28 mouse cellular contexts compared by ENCODE assay signal in the genomic region with DNA sequence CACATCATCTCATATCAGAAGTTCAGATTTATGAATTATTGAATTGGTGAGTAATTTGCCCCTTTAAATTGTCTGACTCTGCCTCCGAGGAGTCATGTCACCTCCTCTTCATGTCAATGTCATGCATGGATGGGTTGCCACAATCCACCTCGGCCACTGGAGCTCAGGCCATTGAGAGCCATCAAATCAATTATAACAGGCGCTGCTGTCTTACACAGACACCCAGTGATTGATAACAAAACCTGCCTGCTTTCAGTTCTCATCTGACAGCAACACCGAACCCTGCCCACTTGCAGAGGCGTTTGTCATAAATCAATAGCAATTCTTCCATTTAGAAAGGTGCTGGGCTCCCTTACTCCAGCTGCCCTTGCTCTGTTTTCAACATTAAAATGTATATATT.
DNase-seq lines count a peak whose midpoint lies in the region; ATAC-seq and TF ChIP-seq lines count a peak whose summit lies in the region.
"Had no signal": no experiment of that assay in that cellular context is flagged by ENCODE, and none has a peak within 500 bp of the region (broad histone marks: within the 10 kb centered on the region; RNA-seq: fewer than 3 reads in every experiment).

No protein-coding gene starts in this region.

- peak; percentile 66 for ATAC-seq in hindbrain, embryonic 12.5 days (ENCODE audit: low FRiP score)
- no peak for ATAC-seq in hindbrain, embryonic 16.5 days
- no peak for ATAC-seq in megakaryocyte-erythroid progenitor cell, adult 5-6 weeks (replicated peaks; ENCODE audit: low FRiP score, low TSS enrichment, poor library complexity, severe bottlenecking)
- ATAC-seq: forebrain, embryonic 14.5 days; inflammation-experienced regulatory T-cells, adult 6 months; liver, embryonic 12.5 days; liver, postnatal 0 days; midbrain, embryonic 15.5 days had no signal

- H3K4me3 ChIP-seq in hindbrain, embryonic 12.5 days = no peak overlapping the region
- H3K4me3 ChIP-seq in hindbrain, embryonic 16.5 days (ENCODE audit: low read length) = no peak overlapping the region
- no peak overlapping the region for H3K4me3 ChIP-seq in CH12.LX (replicated peaks in 1 of 3; ENCODE audit: low read depth in 2 of 3, low read length in 2 of 3, poor library complexity in 1 of 3)
- H3K4me3 ChIP-seq: gastrocnemius, adult 2 months; kidney, embryonic 15.5 days; liver, embryonic 12.5 days; midbrain, embryonic 15.5 days had no signal

- no peak overlapping the region for H3K9ac ChIP-seq in hindbrain, embryonic 12.5 days
- no peak overlapping the region for H3K9ac ChIP-seq in hindbrain, embryonic 16.5 days (ENCODE audit: low read depth, low read length)
- no peak overlapping the region for H3K9ac ChIP-seq in CH12.LX (ENCODE audit: insufficient read depth, low read depth)
- H3K9ac ChIP-seq: kidney, embryonic 15.5 days; liver, embryonic 12.5 days; liver, postnatal 0 days; midbrain, embryonic 15.5 days had no signal

- no peaks in the 10 kb centered on the region for H3K79me2 ChIP-seq in CH12.LX (replicated peaks; ENCODE audit: control insufficient read depth, extremely low read depth, insufficient read depth, poor library complexity, severe bottlenecking)

- dilution Hi-C loops in CH12.LX (cut with MboI; ENCODE audit: extremely low pct_ligation_motif_present, extremely low pct_unique_long_range_greater_than_20kb, low sequenced_read_pairs) = no loop called here

- TF ChIP-seq EP300 in CH12.LX (IDR thresholded peaks at IDR 0.05; ENCODE audit: low read length) = peak; percentile 82

- TF ChIP-seq POLR2A in CH12.LX (IDR thresholded peaks at IDR 0.05; ENCODE audit: low read depth, low read length) = no peak

- H3K36me3 ChIP-seq in hindbrain, embryonic 12.5 days = no peaks in the 10 kb centered on the region
- no peaks in the 10 kb centered on the region for H3K36me3 ChIP-seq in hindbrain, embryonic 16.5 days (ENCODE audit: control insufficient read depth, insufficient read depth, low read length)
- H3K36me3 ChIP-seq in CH12.LX (replicated peaks in 1 of 2; ENCODE audit: control insufficient read depth in 1 of 2, insufficient read depth in 1 of 2, low read length in 1 of 2) = peaks cover 0 to 14% of the 10 kb centered on the region in 2 experiments
- H3K36me3 ChIP-seq: kidney, embryonic 15.5 days; liver, embryonic 12.5 days; midbrain, embryonic 15.5 days had no signal

- TF ChIP-seq CTCF in CH12.LX (conservative IDR thresholded peaks at IDR 0.05 in 1 of 2, IDR thresholded peaks at IDR 0.05 in 1 of 2; ENCODE audit: low read depth in 2 of 2, low read length in 2 of 2) = no peak

- no peaks in the 10 kb centered on the region for H3K9me3 ChIP-seq in hindbrain, embryonic 12.5 days (replicated peaks)
- H3K9me3 ChIP-seq in hindbrain, embryonic 16.5 days (ENCODE audit: control insufficient read depth, low read length) = no peaks in the 10 kb centered on the region
- no peaks in the 10 kb centered on the region for H3K9me3 ChIP-seq in CH12.LX (replicated peaks; ENCODE audit: low read length)
- H3K9me3 ChIP-seq: G1E; kidney, embryonic 15.5 days; liver, embryonic 12.5 days; midbrain, embryonic 15.5 days had no signal

- H3K4me1 ChIP-seq in hindbrain, embryonic 12.5 days = no peaks in the 10 kb centered on the region
- no peaks in the 10 kb centered on the region for H3K4me1 ChIP-seq in hindbrain, embryonic 16.5 days (ENCODE audit: control insufficient read depth, insufficient read depth, low read depth, low read length)
- peaks cover 2 to 6% of the 10 kb centered on the region in 2 experiments; a peak in 1 of 4 replicates for H3K4me1 ChIP-seq in CH12.LX (ENCODE audit: control insufficient read depth in 1 of 2, insufficient read depth in 2 of 2)
- H3K4me1 ChIP-seq: kidney, embryonic 15.5 days; midbrain, embryonic 15.5 days had no signal

- WGBS in hindbrain, embryonic 12.5 days = 25% methylated on average over 5 of the region's 5 CpGs
- 28% methylated on average over 5 of the region's 5 CpGs for WGBS in hindbrain, embryonic 16.5 days

- H3K4me2 ChIP-seq in hindbrain, embryonic 12.5 days (replicated peaks) = no peak overlapping the region
- no peak overlapping the region for H3K4me2 ChIP-seq in hindbrain, embryonic 16.5 days (ENCODE audit: low read length)
- H3K4me2 ChIP-seq in CH12.LX (ENCODE audit: insufficient read depth, low read depth, poor library complexity, severe bottlenecking) = no peak overlapping the region
- H3K4me2 ChIP-seq: heart, embryonic 11.5 days; kidney, embryonic 15.5 days; liver, embryonic 12.5 days; midbrain, embryonic 15.5 days had no signal

- peak; percentile 61 for DNase-seq in CH12.LX (ENCODE audit: extremely low read depth)
- DNase-seq in Muller cell, postnatal 12 days (ENCODE audit: inconsistent ontology term) = peak; percentile 12
- peak; percentile 46 for DNase-seq in mesoderm, embryonic 11.5 days (ENCODE audit: low read depth, low spot score)
- no peak for DNase-seq in right cerebral cortex, postnatal 4 days
- DNase-seq in kidney, postnatal 4 days = no peak
- DNase-seq: adrenal gland, postnatal 14 days; cerebellum, adult 11-12 months; cerebellum, adult 9-11 months; gastrocnemius, adult 2 months; gastrocnemius, postnatal 36 days; heart, adult 18-20 months; heart, postnatal 36 days; kidney, adult 11 months; kidney, postnatal 25 days; layer of hippocampus, postnatal 36 days; left cerebral cortex, postnatal 4 days; liver, postnatal 0 days; lung, postnatal 36 days had no signal

- no peak overlapping the region for H3K27ac ChIP-seq in hindbrain, embryonic 12.5 days
- H3K27ac ChIP-seq in hindbrain, embryonic 16.5 days (ENCODE audit: low read depth, low read length) = no peak overlapping the region
- H3K27ac ChIP-seq in CH12.LX (ENCODE audit: insufficient read depth, low read depth) = no peak overlapping the region
- H3K27ac ChIP-seq: gastrocnemius, adult 2 months; kidney, embryonic 15.5 days; liver, embryonic 12.5 days; midbrain, embryonic 15.5 days had no signal

- TF ChIP-seq RAD21 in CH12.LX (IDR thresholded peaks at IDR 0.05; ENCODE audit: low read depth, low read length) = no peak

- in situ Hi-C loops in CH12.LX (cut with MboI; ENCODE audit: low pct_ligation_motif_present, low pct_unique_long_range_greater_than_20kb, low sequenced_read_pairs) = no loop called here

- no peaks in the 10 kb centered on the region for H3K27me3 ChIP-seq in hindbrain, embryonic 12.5 days
- no peaks in the 10 kb centered on the region for H3K27me3 ChIP-seq in hindbrain, embryonic 16.5 days (replicated peaks; ENCODE audit: control insufficient read depth, insufficient read depth, low read length)
- H3K27me3 ChIP-seq in CH12.LX (replicated peaks) = no peaks in the 10 kb centered on the region
- H3K27me3 ChIP-seq: kidney, embryonic 15.5 days; liver, embryonic 12.5 days; midbrain, embryonic 15.5 days had no signal

TF ChIP-seq in CH12.LX, 34 proteins besides CTCF, POLR2A, EP300 and RAD21:
- no peak for TF ChIP-seq MAFK (IDR thresholded peaks at IDR 0.05; ENCODE audit: insufficient replicate concordance, low read length)
- TF ChIP-seq CHD1 (IDR thresholded peaks at IDR 0.05; ENCODE audit: low read depth, low read length) = no peak
- TF ChIP-seq ZKSCAN1 (IDR thresholded peaks at IDR 0.05; ENCODE audit: borderline replicate concordance, low read depth, low read length) = no peak
- peak; percentile 92 for TF ChIP-seq IRF4 (IDR thresholded peaks at IDR 0.05; ENCODE audit: low read depth, low read length)
- TF ChIP-seq UBTF (IDR thresholded peaks at IDR 0.05; ENCODE audit: low read depth, low read length) = no peak
- no peak for TF ChIP-seq SIN3A (IDR thresholded peaks at IDR 0.05; ENCODE audit: low read length)
- TF ChIP-seq JUN (IDR thresholded peaks at IDR 0.05; ENCODE audit: insufficient read depth, low read depth, low read length) = peak; percentile 19; the same call in 1 of the 2 replicates
- peak; percentile 56 for TF ChIP-seq JUND (conservative IDR thresholded peaks at IDR 0.05; ENCODE audit: low read depth, low read length)

Comparison
In these comparisons a context has a peak if more than half of its experiments do, and no peak if none do; other contexts are left out.
1. DNase-seq: peak in CH12.LX (single experiment), Muller cell, postnatal 12 days (single experiment) and mesoderm, embryonic 11.5 days (single experiment); none in right cerebral cortex, postnatal 4 days (single experiment) and kidney, postnatal 4 days (0 of 2).